Comparison of ENCODE assay signal across 8 mouse cellular contexts in genomic region chr5:146867246-146867945, GRCm38 (mm10). TPM values are rescaled to one million over a fixed set of nuclear protein-coding genes. Genes with fewer than 3 reads are reported as not detected.
A peak's percentile ranks its signal among the peaks of the same experiment; 100 is the strongest.
DNase-seq lines count a peak whose midpoint lies in the region; ATAC-seq and TF ChIP-seq lines count a peak whose summit lies in the region.

No protein-coding gene starts in this region.

- 4% methylated on average over 19 of the region's 19 CpGs for WGBS in heart, embryonic 16.5 days
- 5% methylated on average over 19 of the region's 19 CpGs for WGBS in lung, adult 2 months

- H3K27me3 ChIP-seq in heart, embryonic 16.5 days (ENCODE audit: control insufficient read depth, insufficient read depth, low read length): no peaks in the 10 kb centered on the region

- H3K4me2 ChIP-seq in heart, embryonic 16.5 days (ENCODE audit: low read depth, low read length): peak overlapping the region; percentile 57

- ATAC-seq in erythroid progenitor cell, adult 5-6 weeks (replicated peaks; ENCODE audit: low FRiP score, poor library complexity, severe bottlenecking): peak; percentile 49; the same call in 1 of the 2 replicates
- peak; percentile 39 for ATAC-seq in heart, embryonic 16.5 days (replicated peaks; ENCODE audit: extremely low read depth, insufficient read depth, low FRiP score)
- 0 out of 2 replicates have a peak, but pooled peaks have one; percentile 25 for ATAC-seq in neutrophil, adult 5-6 weeks (ENCODE audit: extremely low read depth, insufficient number of reproducible peaks, low FRiP score, poor library complexity, severe bottlenecking)

- peak overlapping the region; percentile 57 for H3K27ac ChIP-seq in heart, embryonic 16.5 days (ENCODE audit: low read length)
- H3K27ac ChIP-seq in layer of hippocampus, adult 2 months: peak overlapping the region; percentile 83

- H3K36me3 ChIP-seq in heart, embryonic 16.5 days (ENCODE audit: control insufficient read depth, insufficient read depth): no peaks in the 10 kb centered on the region

- peak; percentile 52; the same call in 1 of the 2 replicates for TF ChIP-seq POLR2A in lung, adult 2 months (IDR thresholded peaks at IDR 0.05; ENCODE audit: borderline replicate concordance, extremely low read depth, low read depth, low read length)

- peak overlapping the region; percentile 55; the same call in 1 of the 2 replicates for H3K9ac ChIP-seq in heart, embryonic 16.5 days (ENCODE audit: low read length)

- H3K4me3 ChIP-seq in heart, embryonic 16.5 days (ENCODE audit: low read length): peak overlapping the region; percentile 41
- peak overlapping the region; percentile 34 for H3K4me3 ChIP-seq in layer of hippocampus, adult 2 months
- H3K4me3 ChIP-seq in lung, adult 2 months (replicated peaks; ENCODE audit: extremely low read depth, low read depth, low read length): peak overlapping the region; percentile 56

- H3K4me1 ChIP-seq in heart, embryonic 16.5 days (ENCODE audit: control insufficient read depth, insufficient read depth, low read length): peaks cover 7% of the 10 kb centered on the region; the same call in 1 of the 2 replicates
- peaks cover 10% of the 10 kb centered on the region for H3K4me1 ChIP-seq in lung, adult 2 months (ENCODE audit: control insufficient read depth, insufficient read depth, low read length)

- H3K9me3 ChIP-seq in heart, embryonic 16.5 days (replicated peaks; ENCODE audit: control insufficient read depth, low read length): 0 out of 2 replicates have a peak, but pooled peaks cover 5% of the 10 kb centered on the region

- no peak for TF ChIP-seq CTCF in layer of hippocampus, adult 2 months (conservative IDR thresholded peaks at IDR 0.05)
- TF ChIP-seq CTCF in lung, adult 2 months (IDR thresholded peaks at IDR 0.05; ENCODE audit: insufficient read depth, low read length): no peak

- DNase-seq in CD4-positive, CD25-positive, alpha-beta regulatory T cell, adult 2 months (ENCODE audit: low read depth, low spot score): peak; percentile 91
- peak; percentile 14 for DNase-seq in adrenal gland, postnatal 25 days
- DNase-seq in layer of hippocampus, adult 2 months (ENCODE audit: low spot score in 2 of 2): peak; percentile 62 to 83
- peak; percentile 53 for DNase-seq in lung, adult 2 months
- peak; percentile 64 for DNase-seq in thymus, postnatal 25 days

RNA-seq across cellular contexts. Expression of gene Rasl11a, which starts 22.5 kb away (rescaled TPM):
- total RNA-seq in adrenal gland, postnatal 25 days (2021): 5.6 and 9.5 TPM in 2 replicates
- total RNA-seq in erythroid progenitor cell, adult 5-6 weeks (2015; ENCODE audit: low replicate concordance): not detected in 2 replicates
- not detected in 2 replicates for total RNA-seq in erythroid progenitor cell, adult 5-6 weeks (2017; ENCODE audit: low replicate concordance)
- polyA plus RNA-seq in heart, embryonic 16.5 days (2015; fragmentation: Nextera tagmentation; extraction: Ambion mirVana): 11.7 and 12.1 TPM in 2 replicates
- 10 to 100 TPM; 11.0 to 13.7 TPM for total RNA-seq in layer of hippocampus, adult 2 months (2021)
- 20.5 and 26.7 TPM in 2 replicates for polyA plus RNA-seq in lung, adult 2 months (2012; rRNA removed)
- not detected in 2 replicates for total RNA-seq in neutrophil, adult 5-6 weeks (2017)

RNA-seq across cellular contexts. Expression of gene Rpl21, which starts 34.7 kb away (rescaled TPM):
- 282 and 375 TPM in 2 replicates for total RNA-seq in adrenal gland, postnatal 25 days (2021)
- total RNA-seq in erythroid progenitor cell, adult 5-6 weeks (2015; ENCODE audit: low replicate concordance): 547 and 879 TPM in 2 replicates
- total RNA-seq in erythroid progenitor cell, adult 5-6 weeks (2017; ENCODE audit: low replicate concordance): 529 and 618 TPM in 2 replicates
- 279 and 290 TPM in 2 replicates for polyA plus RNA-seq in heart, embryonic 16.5 days (2015; fragmentation: Nextera tagmentation; extraction: Ambion mirVana)
- total RNA-seq in layer of hippocampus, adult 2 months (2021): 100 to 1,000 TPM; 205 to 212 TPM
- 43.4 and 72.0 TPM in 2 replicates for polyA plus RNA-seq in lung, adult 2 months (2012; rRNA removed)
- total RNA-seq in neutrophil, adult 5-6 weeks (2017): 1,154 and 1,168 TPM in 2 replicates

Comparison
In these comparisons a context has a peak if more than half of its experiments do, and no peak if none do; other contexts are left out.
1. Peak in every context shown above with its lines: DNase-seq, ATAC-seq, H3K4me3 ChIP-seq and H3K27ac ChIP-seq.
2. DNase-seq: peak in every context shown above with its lines; median percentile 91 in CD4-positive, CD25-positive, alpha-beta regulatory T cell, adult 2 months; 72 in layer of hippocampus, adult 2 months; 64 in thymus, postnatal 25 days; 53 in lung, adult 2 months; 14 in adrenal gland, postnatal 25 days.